Mouse (Mus musculus) adrenal gland, postnatal 25 days (tissue): Measurements from ENCODE around the gene Fignl1. TPM values are rescaled to one million over a fixed set of nuclear protein-coding genes. Genes with fewer than 3 reads are reported as not detected.

Experiments
- DNase-seq: peaks from one replicate; pipeline ENCODE4 v3.0.0; 2021; ENCODE audit warnings: mixed read lengths
- total RNA-seq: library from RNA; stranded (reverse); gene quantifications from 2 replicates; pipeline ENCODE4 v1.2.3, GENCODE M21; 2021

Gene Fignl1
- total RNA-seq, 1 experiment from 2014 or later = 7.5 TPM

DNA sequence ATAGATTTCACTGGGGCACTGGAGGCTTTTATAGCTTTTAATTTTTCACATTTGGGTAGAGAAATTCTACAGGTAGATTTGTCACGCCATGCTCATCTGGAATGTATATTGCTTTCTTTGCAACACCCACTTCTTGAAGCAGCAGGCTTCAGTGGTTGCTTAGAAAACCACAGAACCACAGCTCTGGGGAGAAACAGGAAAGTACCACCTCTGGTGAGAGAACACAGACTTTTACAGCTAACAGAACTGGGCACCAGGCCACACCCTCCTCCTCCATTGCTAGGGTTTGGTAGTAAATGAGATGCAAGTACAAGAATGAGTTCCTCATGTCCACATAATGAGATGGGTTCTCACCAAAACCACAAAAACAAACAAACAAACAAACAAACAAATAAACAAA is 42.7 kb downstream of the Fignl1 start:
- DNase-seq = no peak

DNA sequence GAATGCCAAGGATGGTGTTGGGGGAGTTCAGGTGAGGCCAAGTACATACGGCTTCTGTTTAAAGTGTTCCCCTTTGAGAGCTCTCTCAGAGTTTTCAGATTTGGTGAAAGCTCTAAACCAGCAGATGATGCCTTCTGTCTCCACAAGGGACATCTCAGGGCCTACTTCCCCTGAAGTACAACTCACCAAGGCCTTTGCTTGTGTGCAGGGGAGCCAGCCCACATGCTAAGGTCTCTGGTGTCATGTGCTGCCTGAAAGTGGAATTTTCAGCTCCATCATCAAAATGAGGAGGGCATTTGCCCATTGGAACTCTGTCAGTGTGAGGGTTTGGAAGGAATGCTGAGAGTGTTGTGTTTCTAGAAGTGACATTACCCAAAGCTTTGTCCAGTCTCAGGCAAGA is 43.3 kb downstream of the Fignl1 start:
- no peak for DNase-seq

DNA sequence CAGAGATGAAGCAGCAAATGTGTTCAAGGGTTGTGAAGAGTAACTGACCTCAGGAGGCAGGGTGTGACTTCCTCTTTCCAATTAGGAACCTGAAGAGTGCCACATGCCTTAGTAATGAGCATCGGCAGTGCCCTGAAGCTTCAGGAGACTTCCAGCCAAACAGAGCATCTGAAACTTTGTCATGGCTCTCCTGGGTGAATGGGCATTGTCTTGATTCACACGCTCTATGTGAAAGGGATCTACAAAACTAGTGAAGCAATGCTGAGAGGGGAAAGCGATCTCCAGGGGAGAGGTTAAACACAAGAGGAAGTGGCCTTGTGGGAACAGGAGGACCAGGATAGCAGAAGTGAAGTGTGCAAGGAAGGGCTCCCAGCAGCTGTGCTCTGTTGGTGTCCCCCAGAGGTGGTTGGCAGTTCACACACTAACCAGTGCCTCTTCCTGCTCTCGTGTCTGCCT is 45.5 kb downstream of the Fignl1 start:
- no peak for DNase-seq

DNA sequence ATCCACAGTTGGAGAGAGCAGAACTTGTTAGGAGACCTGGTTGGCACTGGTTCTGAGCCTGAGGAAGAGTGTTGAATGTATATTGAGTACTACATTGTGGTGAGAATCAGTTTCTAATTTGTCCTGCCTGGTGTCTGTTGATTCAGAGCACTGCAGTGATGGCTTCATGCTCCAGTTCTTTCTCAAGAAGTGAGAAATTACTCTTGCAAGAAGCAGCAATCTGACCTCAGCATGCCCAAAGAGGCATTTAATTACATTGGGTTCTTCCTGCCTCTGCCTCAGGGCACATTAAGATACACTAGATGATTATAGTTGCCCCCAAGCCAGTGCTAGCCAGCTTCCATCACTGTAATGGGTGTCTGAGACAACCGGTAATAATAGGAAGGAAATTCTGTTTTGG is 49.9 kb downstream of the Fignl1 start:
- no peak for DNase-seq

DNA sequence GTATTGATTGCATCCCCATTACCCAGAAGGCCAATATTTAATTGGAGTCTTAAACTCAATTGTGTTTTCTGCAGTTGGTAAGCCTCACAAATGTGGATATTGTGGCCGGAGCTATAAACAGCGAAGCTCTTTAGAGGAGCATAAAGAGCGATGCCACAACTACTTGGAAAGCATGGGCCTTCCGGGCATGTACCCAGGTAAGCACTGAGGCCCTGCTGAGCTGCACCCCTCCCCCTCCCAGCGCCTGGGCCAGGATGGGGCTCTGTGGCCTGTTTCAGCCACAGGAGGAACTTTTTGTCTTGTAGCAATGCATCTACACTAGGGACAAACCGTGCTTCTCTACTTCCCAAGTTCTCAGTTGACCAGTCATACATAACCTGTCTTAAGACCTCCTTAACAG is 50.6 kb downstream of the Fignl1 start:
- no peak for DNase-seq

DNA sequence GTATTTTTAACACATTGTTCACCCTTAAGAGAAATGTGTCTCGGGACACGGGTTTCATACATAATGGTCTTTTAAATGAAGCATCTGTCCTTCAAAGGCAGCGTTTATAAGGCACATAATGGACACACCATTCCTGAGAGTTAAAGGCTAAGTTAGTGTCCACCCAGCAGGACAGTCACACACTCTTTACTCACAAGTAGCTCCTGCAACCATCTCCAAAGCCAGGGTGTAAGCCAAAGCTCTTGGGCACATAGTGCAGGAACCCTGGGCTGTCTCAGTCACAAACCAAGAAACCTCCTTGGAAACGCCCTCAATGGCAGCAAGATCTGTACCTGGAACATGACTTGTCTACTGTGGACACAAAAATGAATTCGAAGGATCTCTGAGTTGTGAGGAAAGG is 55.9 kb downstream of the Fignl1 start:
- no peak for DNase-seq

DNA sequence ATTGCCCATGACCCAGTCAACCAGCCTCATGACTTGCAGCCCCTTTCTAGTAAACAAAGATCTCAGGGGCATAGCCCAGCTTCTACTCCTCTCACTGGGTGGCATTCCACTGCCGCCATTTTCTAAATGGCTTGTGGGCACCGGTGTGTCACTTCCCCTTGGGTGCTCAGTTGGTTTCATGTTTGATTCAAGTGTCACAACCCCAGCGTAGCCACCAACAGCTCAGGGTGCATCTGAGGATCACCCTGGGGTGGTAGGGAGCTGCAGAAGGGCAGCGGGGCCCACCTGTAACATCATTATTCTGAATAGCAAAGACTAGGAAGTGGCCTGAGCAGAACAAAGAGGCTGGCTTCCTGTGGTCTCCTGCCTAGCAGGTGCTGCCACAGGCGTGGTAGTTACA is 57.7 kb downstream of the Fignl1 start:
- no peak for DNase-seq

DNA sequence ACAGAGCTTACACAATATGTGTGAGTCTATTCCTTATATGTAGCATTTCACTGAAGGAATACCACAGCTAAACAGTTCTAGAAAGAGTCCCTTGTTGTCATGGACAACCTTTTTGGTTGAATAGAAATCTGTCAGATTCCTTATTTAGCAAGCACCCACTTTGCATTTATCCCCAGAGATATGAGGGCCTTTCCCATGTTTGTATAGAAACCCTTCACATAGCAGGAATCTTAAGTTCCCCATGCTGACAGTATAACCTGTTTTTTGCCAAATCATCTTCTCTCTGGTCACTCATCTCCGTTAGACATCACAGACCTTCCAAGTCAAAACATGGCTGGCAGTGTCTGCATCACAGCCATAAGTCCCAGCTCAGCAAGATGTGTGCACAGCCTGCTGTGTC is 64.5 kb downstream of the Fignl1 start:
- no peak for DNase-seq

DNA sequence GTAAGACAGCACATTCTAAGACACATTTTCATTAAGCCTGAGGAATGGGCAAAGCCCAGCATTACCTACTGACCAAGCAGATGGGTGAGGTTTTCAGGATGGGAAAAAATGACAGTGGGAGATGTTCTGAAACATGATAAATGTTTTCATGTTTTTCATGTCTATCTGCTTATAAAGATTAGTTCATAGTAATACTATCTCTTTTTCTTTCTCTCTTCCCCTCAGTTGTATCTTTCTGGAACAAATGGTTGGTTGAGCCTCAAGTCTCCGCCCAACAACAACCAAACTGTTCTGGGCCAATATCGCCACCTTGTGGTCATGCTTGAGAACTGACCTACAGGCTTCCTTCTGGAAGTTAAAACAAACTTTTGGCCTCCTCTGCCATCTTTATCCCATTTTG is 66.1 kb downstream of the Fignl1 start:
- peak; percentile 9 for DNase-seq

DNA sequence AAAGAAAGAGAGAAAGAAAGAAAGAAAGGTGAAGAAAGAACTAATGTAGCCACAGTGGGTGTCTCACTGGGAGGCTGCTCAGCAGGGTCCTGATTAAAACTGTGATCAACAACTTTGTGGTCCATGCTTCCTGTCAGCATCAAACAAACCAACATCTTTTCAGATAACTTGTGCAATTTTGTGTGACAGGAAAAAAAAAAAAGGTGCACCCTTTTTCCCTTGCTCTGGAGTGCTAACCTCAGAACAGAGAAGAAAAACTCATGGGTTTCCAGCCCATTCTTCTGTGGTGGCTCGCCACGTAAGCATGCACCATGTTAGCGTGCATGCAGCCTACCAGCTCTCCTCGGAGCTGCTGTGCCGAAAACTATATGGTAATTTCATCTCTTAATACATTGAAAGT is 67.2 kb downstream of the Fignl1 start:
- no peak for DNase-seq

DNA sequence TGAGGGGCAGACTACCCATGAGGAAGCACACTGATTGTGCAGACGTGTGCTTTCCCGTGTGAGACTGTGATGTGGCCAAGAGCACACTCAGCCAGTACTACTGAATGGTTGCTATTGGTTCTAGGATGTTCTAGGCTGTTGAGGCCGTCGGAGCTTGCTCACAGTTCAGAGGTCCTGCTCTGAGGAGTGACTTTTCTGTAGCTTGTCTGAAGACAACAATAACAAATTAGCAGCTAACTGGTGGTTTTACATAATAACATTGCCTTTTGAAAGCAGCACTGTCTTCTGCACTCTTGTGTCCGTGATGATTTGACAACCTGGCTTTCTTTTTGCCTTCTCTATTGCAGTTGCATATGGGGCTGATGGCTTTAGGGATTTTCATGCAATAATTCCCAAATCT is 68.2 kb downstream of the Fignl1 start:
- DNase-seq = no peak

DNA sequence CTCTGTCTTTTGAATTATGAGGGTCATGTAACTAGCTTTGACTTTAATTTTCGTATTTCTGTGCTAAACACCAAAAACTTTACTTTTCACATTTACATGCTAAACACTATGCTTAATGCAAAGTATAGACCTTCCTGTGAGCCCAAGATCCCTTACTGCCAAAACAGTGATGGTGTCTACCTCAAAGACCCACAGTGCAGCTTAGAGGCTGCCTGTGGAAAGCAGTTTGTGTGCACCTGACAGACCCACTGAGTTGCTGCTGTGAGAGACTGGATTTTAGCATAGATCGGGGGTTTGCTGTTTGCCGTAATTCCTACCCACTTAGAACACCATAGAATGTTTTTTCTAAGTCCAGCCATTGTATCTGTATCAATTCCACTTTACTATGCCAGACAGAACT is 69.7 kb downstream of the Fignl1 start:
- DNase-seq = no peak

DNA sequence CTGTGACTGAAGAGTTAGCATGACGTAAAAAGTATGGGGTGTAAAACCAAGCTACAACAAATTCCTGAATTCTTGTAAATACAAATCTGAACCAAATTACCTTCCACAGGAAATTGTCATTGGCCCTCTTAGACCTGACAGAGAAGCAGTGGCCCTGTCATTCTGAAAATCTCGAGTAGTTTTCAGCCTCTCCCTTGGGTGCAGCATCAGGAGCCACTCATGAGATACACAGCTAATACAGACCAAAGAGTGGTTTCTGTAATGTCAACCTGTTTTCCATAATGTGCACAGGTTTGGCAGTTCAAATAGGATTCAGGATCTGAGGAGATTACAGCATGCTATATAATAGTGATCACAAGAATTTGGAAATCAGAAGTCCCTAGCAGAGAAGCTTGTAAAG is 71.2 kb downstream of the Fignl1 start:
- no peak for DNase-seq

Other genes with a start within 250 kb of the Fignl1 start
- gene 4930512M02Rik, start 181.1 kb downstream of the Fignl1 start, total RNA-seq = not detected in 2 replicates
- gene Ikzf1, start 124.0 kb downstream of the Fignl1 start, total RNA-seq = 0.71 and 0.97 TPM in 2 replicates
- 45.0 and 70.3 TPM in 2 replicates for gene Ddc, start 89.2 kb upstream of the Fignl1 start, total RNA-seq
- 103 and 108 TPM in 2 replicates for gene Grb10, start 229.7 kb upstream of the Fignl1 start, total RNA-seq